Mouse (Mus musculus) liver, embryonic 14 days (tissue): ENCODE data around the gene Hgf. TPM values are rescaled to one million over a fixed set of nuclear protein-coding genes. Genes with fewer than 3 reads are reported as not detected.

ENCODE experiments used
- polyA plus RNA-seq: library from polyadenylated mRNA; depleted of rRNA; stranded (reverse); fragments of >200 nt; gene quantifications from 2 replicates; pipeline ENCODE4 v1.2.3, GENCODE M21; 2012; rRNA removed

The Hgf gene
- polyA plus RNA-seq: 1.4 and 1.7 TPM in 2 replicates

GRCm38 (mm10) chr5:16553304-16554047, at the start of gene Hgf:
Gene Hgf, plus strand, starts transcription at chr5:16553495.

Other genes with a start within 250 kb of the Hgf start
- not detected in 2 replicates for gene Gm28710, start 238.3 kb downstream of the Hgf start, polyA plus RNA-seq